Mouse (Mus musculus): Measurements from ENCODE around the gene Aff3. TPM values are rescaled to one million over a fixed set of nuclear protein-coding genes. Genes with fewer than 3 reads are reported as not detected.

Gene Aff3
- polyA plus RNA-seq, 1 experiment from 2014 or later, result 25.7 TPM

GRCm38 (mm10) chr1:38547685-38548084 lies 117.1 kb downstream of the Aff3 start:
- Histone ChIP-seq H3K9ac (no peak overlapping the region), H3K27me3 (no peaks in the 10 kb centered on the region), H3K36me3 (replicated peaks) (no peaks in the 10 kb centered on the region), H3K9me3 (no peaks in the 10 kb centered on the region), H3K4me3 (replicated peaks) (no peak overlapping the region), H3K4me1 (peaks cover 16% of the 10 kb centered on the region), H3K27ac (no peak overlapping the region), H3K4me2 (no peak overlapping the region)
- 90% methylated on average over 9 of the region's 9 CpGs for WGBS
- ATAC-seq (ENCODE audit: low FRiP score), result no peak

- Histone ChIP-seq H3K4me1 (peaks cover 15% of the 10 kb centered on the region; the same call in 1 of the 2 replicates), H3K27me3 (no peaks in the 10 kb centered on the region), H3K9me3 (no peaks in the 10 kb centered on the region), H3K27ac (no peak overlapping the region), H3K9ac (no peak overlapping the region), H3K4me3 (replicated peaks) (no peak overlapping the region), H3K4me2 (no peak overlapping the region), H3K36me3 (replicated peaks) (no peaks in the 10 kb centered on the region)
- no peak for ATAC-seq (ENCODE audit: low FRiP score)
- WGBS, result 70% methylated on average over 7 of the region's 7 CpGs
These were observed 118.1 kb downstream of the Aff3 start for GRCm38 (mm10) chr1:38546696-38547095.

DNA sequence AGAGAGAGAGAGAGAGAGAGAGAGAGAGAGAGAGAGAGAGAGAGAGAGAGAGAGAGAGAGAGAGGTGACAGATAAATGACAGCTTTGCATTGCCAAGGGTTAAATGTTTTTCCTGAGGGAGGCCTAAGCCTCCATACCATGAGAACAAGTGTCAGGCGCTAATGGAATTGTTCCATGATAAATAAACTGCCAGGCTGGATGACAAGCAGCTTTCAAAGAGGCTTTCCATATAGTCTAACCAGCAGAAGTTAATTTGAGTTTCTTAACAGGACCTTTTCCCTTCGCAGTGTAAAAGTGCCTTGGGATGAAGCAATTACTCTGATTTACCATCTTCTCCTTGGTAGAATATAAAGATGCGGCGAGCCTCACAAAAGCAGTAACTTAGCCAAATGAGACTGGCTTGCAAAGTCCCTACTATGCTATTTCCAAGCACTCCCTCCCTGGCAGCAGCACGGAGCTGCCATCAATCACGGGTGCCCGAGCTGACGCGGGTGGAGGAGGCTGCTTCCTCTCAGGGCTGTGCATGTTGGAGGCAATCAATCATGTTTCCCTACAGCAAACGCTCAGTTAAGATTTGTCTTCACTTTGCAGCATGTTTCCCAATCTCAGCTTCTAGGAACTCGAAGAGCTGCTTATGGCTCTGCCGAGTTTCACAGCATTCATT lies 119.3 kb downstream of the Aff3 start:
- ATAC-seq (ENCODE audit: low FRiP score), result no peak
- Histone ChIP-seq H3K4me2 (no peak overlapping the region), H3K4me1 (peaks cover 15% of the 10 kb centered on the region; the same call in 1 of the 2 replicates), H3K9me3 (no peaks in the 10 kb centered on the region), H3K27ac (0 out of 2 replicates have a peak overlapping the region, but pooled peaks have one; percentile 31), H3K27me3 (no peaks in the 10 kb centered on the region), H3K36me3 (replicated peaks) (no peaks in the 10 kb centered on the region), H3K4me3 (replicated peaks) (no peak overlapping the region), H3K9ac (no peak overlapping the region)
- WGBS, result 64% methylated on average over 12 of the region's 12 CpGs

DNA sequence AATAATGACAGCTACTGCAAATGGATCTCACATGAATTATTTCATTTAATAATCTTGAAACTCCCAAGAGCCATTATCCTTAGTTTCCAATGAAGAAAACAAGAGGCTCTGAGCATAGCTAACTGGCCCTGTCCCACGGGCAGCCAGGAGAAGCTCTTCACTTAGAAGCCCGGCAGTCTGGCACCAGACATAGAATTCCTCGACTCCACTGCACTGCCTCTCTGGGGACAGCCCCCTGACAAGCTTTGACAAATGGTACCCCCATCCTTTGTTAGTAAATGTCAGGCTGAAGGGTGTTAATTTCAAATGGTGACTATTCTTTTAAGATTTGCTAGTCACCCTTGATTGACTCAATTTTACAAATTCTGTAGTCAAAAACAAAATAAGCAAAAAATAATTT lies 120.3 kb downstream of the Aff3 start:
- no peak overlapping the region for H3K27ac ChIP-seq

DNA sequence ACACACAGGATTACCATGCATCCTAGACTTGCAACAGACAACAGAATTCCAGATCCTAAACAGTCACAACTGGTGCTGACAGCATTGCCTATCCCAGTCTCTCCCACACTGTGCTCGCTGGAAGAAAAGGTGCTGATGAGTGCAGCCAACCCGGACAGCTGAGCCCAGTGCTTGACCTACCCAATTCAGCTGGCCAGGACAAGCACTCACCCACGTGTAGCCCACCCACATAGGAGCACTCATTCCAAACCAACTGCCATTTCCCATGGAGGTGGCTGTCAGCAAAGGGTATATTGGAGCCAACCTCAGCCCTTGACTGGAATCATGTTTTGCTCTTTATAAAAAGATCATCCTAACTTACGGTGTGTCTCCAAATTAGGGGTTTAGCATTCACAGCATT lies 123.2 kb downstream of the Aff3 start:
- Histone ChIP-seq H3K36me3 (replicated peaks) (no peaks in the 10 kb centered on the region), H3K4me2 (no peak overlapping the region), H3K4me1 (peaks cover 46% of the 10 kb centered on the region), H3K9ac (no peak overlapping the region), H3K27ac (no peak overlapping the region), H3K4me3 (replicated peaks) (no peak overlapping the region), H3K27me3 (no peaks in the 10 kb centered on the region), H3K9me3 (no peaks in the 10 kb centered on the region)
- 72% methylated on average over 4 of the region's 4 CpGs for WGBS
- ATAC-seq (ENCODE audit: low FRiP score), result no peak

More for the DNA sequence above, 120.3 kb downstream of the Aff3 start:
- no peaks in the 10 kb centered on the region for H3K27me3 ChIP-seq
- no peaks in the 10 kb centered on the region for H3K9me3 ChIP-seq
- H3K4me3 ChIP-seq (replicated peaks), result no peak overlapping the region
- no peak overlapping the region for H3K9ac ChIP-seq
- no peak for ATAC-seq (ENCODE audit: low FRiP score)
- peaks cover 20% of the 10 kb centered on the region for H3K4me1 ChIP-seq
- no peak overlapping the region for H3K4me2 ChIP-seq
- WGBS, result 48% methylated on average over 3 of the region's 3 CpGs
- H3K36me3 ChIP-seq (replicated peaks), result no peaks in the 10 kb centered on the region

- Histone ChIP-seq H3K27me3 (no peaks in the 10 kb centered on the region), H3K4me3 (replicated peaks) (no peak overlapping the region), H3K9ac (no peak overlapping the region), H3K36me3 (replicated peaks) (peaks cover 10% of the 10 kb centered on the region), H3K4me2 (no peak overlapping the region), H3K9me3 (no peaks in the 10 kb centered on the region), H3K4me1 (peaks cover 35% of the 10 kb centered on the region), H3K27ac (no peak overlapping the region)
- WGBS, result 76% methylated on average over 16 of the region's 16 CpGs
- peak; percentile 30; the same call in 1 of the 2 replicates for ATAC-seq (ENCODE audit: low FRiP score)
These were observed 127.7 kb downstream of the Aff3 start for GRCm38 (mm10) chr1:38536929-38537540.

DNA sequence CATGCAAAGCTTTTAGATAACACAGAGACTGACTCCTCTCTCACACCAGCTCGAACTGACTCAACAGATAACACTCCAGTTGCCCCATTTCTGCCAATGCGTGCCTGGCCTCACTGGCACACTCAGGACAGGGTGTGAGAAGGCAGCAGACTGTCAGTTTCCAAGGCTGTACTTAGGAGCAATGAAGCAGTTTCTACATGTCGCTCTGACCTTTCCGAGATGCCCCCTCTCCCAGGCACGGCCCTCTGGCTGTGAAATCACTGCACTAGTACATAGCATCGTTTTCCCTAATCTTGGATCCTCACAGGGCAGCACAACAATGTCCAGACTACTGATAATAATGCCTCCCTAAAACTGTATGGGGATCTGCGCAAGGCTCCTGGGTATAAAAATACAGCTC lies 132.2 kb downstream of the Aff3 start:
- ATAC-seq (ENCODE audit: low FRiP score), result no peak
- no peaks in the 10 kb centered on the region for H3K9me3 ChIP-seq
- no peak overlapping the region for H3K4me2 ChIP-seq
- H3K27me3 ChIP-seq, result no peaks in the 10 kb centered on the region
- H3K36me3 ChIP-seq (replicated peaks), result peaks cover 10% of the 10 kb centered on the region
- H3K4me3 ChIP-seq (replicated peaks), result no peak overlapping the region
- no peak overlapping the region for H3K27ac ChIP-seq
- 93% methylated on average over 7 of the region's 7 CpGs for WGBS
- no peak overlapping the region for H3K9ac ChIP-seq
- peaks cover 13% of the 10 kb centered on the region; the same call in 1 of the 2 replicates for H3K4me1 ChIP-seq

DNA sequence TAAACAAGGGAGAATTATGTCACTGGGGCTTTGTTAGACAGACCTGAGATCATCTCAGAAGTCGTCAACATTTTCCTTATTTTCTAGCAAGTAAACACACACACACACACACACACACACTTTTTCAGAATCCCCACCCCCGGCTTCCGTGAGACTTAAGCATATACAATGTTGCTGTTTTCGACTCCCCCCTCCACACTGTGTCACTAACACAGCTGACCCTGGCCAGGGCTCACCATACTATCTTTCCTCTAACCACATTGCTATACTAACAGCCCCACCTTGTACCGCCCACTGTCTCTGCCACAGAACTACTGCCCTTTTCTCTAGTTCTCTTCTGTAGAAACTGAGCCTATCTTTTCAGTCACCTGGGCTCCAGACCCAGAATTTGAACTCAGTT lies 136.1 kb downstream of the Aff3 start:
- no peak for ATAC-seq (ENCODE audit: low FRiP score)
- no peaks in the 10 kb centered on the region for H3K9me3 ChIP-seq
- H3K9ac ChIP-seq, result no peak overlapping the region
- no peak overlapping the region for H3K27ac ChIP-seq
- WGBS, result 89% methylated on average over 5 of the region's 5 CpGs
- H3K27me3 ChIP-seq, result no peaks in the 10 kb centered on the region
- peaks cover 17% of the 10 kb centered on the region for H3K36me3 ChIP-seq (replicated peaks)
- no peak overlapping the region for H3K4me3 ChIP-seq (replicated peaks)
- no peak overlapping the region for H3K4me2 ChIP-seq
- H3K4me1 ChIP-seq, result peaks cover under 1% of the 10 kb centered on the region; the same call in 1 of the 2 replicates

- Histone ChIP-seq H3K9me3 (no peaks in the 10 kb centered on the region), H3K27me3 (no peaks in the 10 kb centered on the region), H3K9ac (no peak overlapping the region), H3K4me2 (no peak overlapping the region), H3K4me1 (no peaks in the 10 kb centered on the region; the same call in 1 of the 2 replicates), H3K36me3 (replicated peaks) (peaks cover 19% of the 10 kb centered on the region), H3K27ac (no peak overlapping the region), H3K4me3 (replicated peaks) (no peak overlapping the region)
- no peak for ATAC-seq (ENCODE audit: low FRiP score)
- 95% methylated on average over 5 of the region's 5 CpGs for WGBS
These were observed 138.2 kb downstream of the Aff3 start for GRCm38 (mm10) chr1:38526568-38526967.

- Histone ChIP-seq H3K4me1 (no peaks in the 10 kb centered on the region), H3K9me3 (no peaks in the 10 kb centered on the region), H3K4me2 (no peak overlapping the region), H3K4me3 (replicated peaks) (no peak overlapping the region), H3K36me3 (replicated peaks) (peaks cover 24% of the 10 kb centered on the region), H3K9ac (no peak overlapping the region), H3K27ac (no peak overlapping the region), H3K27me3 (no peaks in the 10 kb centered on the region)
- WGBS, result 95% methylated on average over 11 of the region's 11 CpGs
- ATAC-seq (ENCODE audit: low FRiP score), result no peak
These were observed 143.1 kb downstream of the Aff3 start for GRCm38 (mm10) chr1:38521651-38522050.

GRCm38 (mm10) chr1:38516225-38516624 lies 148.5 kb downstream of the Aff3 start:
- Histone ChIP-seq H3K9me3 (no peaks in the 10 kb centered on the region), H3K4me3 (replicated peaks) (no peak overlapping the region), H3K9ac (no peak overlapping the region), H3K27me3 (no peaks in the 10 kb centered on the region), H3K27ac (no peak overlapping the region), H3K36me3 (replicated peaks) (0 out of 2 replicates have a peak, but pooled peaks cover 3% of the 10 kb centered on the region), H3K4me2 (no peak overlapping the region), H3K4me1 (peaks cover 20% of the 10 kb centered on the region)
- no peak for ATAC-seq (ENCODE audit: low FRiP score)
- 58% methylated on average over 1 of the region's 1 CpGs for WGBS

GRCm38 (mm10) chr1:38514634-38515011 lies 150.1 kb downstream of the Aff3 start:
- Histone ChIP-seq H3K4me1 (peaks cover 23% of the 10 kb centered on the region), H3K4me3 (replicated peaks) (no peak overlapping the region), H3K36me3 (replicated peaks) (no peaks in the 10 kb centered on the region), H3K27ac (no peak overlapping the region), H3K9ac (no peak overlapping the region), H3K4me2 (no peak overlapping the region), H3K9me3 (no peaks in the 10 kb centered on the region), H3K27me3 (no peaks in the 10 kb centered on the region)
- ATAC-seq (ENCODE audit: low FRiP score), result no peak
- WGBS, result 69% methylated on average over 4 of the region's 4 CpGs

Data from forebrain, embryonic 12.5 days (tissue).